Mouse (Mus musculus) forebrain, postnatal 0 days (tissue): Measurements from ENCODE around the gene Cckbr. TPM values are rescaled to one million over a fixed set of nuclear protein-coding genes. Genes with fewer than 3 reads are reported as not detected.
"Not testable (repeated sequence)": the region's sequence is repeated elsewhere in the genome, so short reads cannot be mapped to it uniquely, and the experiment has no call there.

Experiments used
- ATAC-seq: fragments of 200-750 bp; cut with Nextera tagmentation; 2 replicates; pipeline ENCODE4 v1.8.0; 2017; ENCODE audit warnings: mild to moderate bottlenecking, moderate library complexity
- DNase-seq: peaks from one replicate; pipeline ENCODE4 v3.0.0-alpha.2; 2015
- H3K27ac ChIP-seq: fragments of 300-500 bp; sonication (generic); 2 replicates; pipeline ENCODE4 v1.5.1; 2014; ENCODE audit warnings: low read depth, mild to moderate bottlenecking, antibody characterized with exemption, low read length, moderate library complexity, mixed read lengths
- H3K27me3 ChIP-seq: fragments of 300-500 bp; sonication (generic); 2 replicates; pipeline ENCODE4 v1.6.1; 2014; ENCODE audit warnings: mild to moderate bottlenecking, low read length, mixed read lengths; ENCODE audit not compliant: insufficient read depth
- H3K36me3 ChIP-seq: fragments of 300-500 bp; sonication (generic); 2 replicates; pipeline ENCODE4 v1.6.1; 2014; ENCODE audit warnings: mild to moderate bottlenecking, moderate library complexity; ENCODE audit not compliant: insufficient read depth
- H3K4me1 ChIP-seq: fragments of 300-500 bp; sonication (generic); 2 replicates; pipeline ENCODE4 v1.6.1; 2014; ENCODE audit warnings: antibody characterized with exemption; ENCODE audit not compliant: insufficient read depth
- H3K4me2 ChIP-seq: fragments of 300-500 bp; sonication (generic); 2 replicates; pipeline ENCODE4 v1.6.1; 2014; ENCODE audit warnings: low read depth, mild to moderate bottlenecking, moderate library complexity
- H3K4me3 ChIP-seq: fragments of 300-500 bp; sonication (generic); 2 replicates; pipeline ENCODE4 v1.5.1; 2014; ENCODE audit warnings: low read depth, low read length, mixed read lengths
- H3K9ac ChIP-seq: fragments of 300-500 bp; sonication (generic); 2 replicates; pipeline ENCODE4 v1.6.1; 2014; ENCODE audit warnings: mild to moderate bottlenecking
- H3K9me3 ChIP-seq: fragments of 300-500 bp; sonication (generic); 2 replicates; pipeline ENCODE4 v1.6.1; 2016; ENCODE audit warnings: low read length
- CTCF ChIP-seq: sonication (generic); IDR thresholded peaks from 2 replicates; pipeline ENCODE4 v1.5.1; 2016; ENCODE audit warnings: antibody characterized with exemption, control low read depth, low read depth
- WGBS: fragments of 180-500 bp; shearing (Covaris S2); extraction: QIAGEN DNeasy Blood & Tissue Kit; methylation state at CpG from one replicate; pipeline ENCODE4 v1.1.7; 2014; 5-methylcytosine and 5-hydroxymethylcytosine counted together
- polyA plus RNA-seq: library from polyadenylated mRNA; unstranded; fragments of >200 nt; fragmentation: Nextera tagmentation; extraction: Ambion mirVana; gene quantifications from 2 replicates; pipeline ENCODE4 v1.2.1, GENCODE M21; 2015
- total RNA-seq: library from RNA; depleted of rRNA; stranded (reverse); fragments of >200 nt; gene quantifications from 2 replicates; pipeline ENCODE4 v1.2.3, GENCODE M21; 2014

The Cckbr gene
- total and polyA plus RNA-seq, 2 experiments from 2014 or later, result 5.1 to 6.2 TPM

DNA sequence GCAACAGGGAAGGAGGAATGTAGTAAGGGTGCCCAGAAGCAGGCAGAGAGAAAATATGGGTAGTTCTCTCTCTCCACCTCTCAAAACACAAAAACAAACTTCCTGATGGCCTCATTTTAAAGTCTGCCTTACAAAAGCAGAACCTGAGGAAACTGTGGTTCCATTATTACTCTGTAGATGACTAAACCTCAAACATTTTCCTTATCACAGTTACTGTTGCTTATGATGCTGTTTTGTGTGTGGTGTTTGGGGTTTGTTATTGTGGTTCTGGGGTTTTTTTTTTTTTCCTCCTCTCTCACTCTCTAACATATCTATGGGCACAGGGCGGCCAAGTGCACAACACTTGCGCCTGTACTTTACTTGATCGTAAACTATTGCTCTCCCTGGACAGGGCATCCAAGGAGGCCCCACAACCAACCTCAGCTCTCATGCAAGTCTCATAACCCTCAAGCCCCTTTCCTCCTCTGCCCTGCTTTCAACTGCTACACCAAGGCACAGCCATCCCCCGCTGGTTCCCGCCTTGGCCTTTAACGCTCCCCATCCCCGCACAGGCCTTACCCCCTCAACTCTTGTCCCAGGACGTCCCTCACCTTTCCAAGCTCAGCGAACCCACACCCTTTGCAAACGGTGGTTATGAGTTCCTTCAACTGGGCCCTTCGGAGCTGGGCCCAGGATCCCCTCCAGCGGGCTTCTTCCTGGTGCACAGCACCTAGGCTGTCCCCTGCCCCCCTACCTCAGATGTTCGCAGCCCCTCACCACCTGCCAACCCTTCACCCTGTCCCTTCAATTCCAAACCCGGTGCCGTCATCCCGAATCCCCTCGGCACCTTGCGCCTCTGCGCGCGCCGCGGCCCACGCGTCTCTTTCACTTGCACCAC, 26.2 kb upstream of the Cckbr start:
- ATAC-seq, result peak; percentile 14
- Histone ChIP-seq H3K27ac (peak overlapping the region; percentile 78), H3K4me1 (no peaks in the 10 kb centered on the region), H3K4me3 (peak overlapping the region; percentile 87), H3K27me3 (no peaks in the 10 kb centered on the region), H3K9me3 (no peaks in the 10 kb centered on the region), H3K9ac (peak overlapping the region; percentile 86), H3K4me2 (peak overlapping the region; percentile 86), H3K36me3 (no peaks in the 10 kb centered on the region; the same call in 1 of the 2 replicates)
- no peak for DNase-seq
- WGBS, result 1% methylated on average over 25 of the region's 25 CpGs
- no peak for TF ChIP-seq CTCF

DNA sequence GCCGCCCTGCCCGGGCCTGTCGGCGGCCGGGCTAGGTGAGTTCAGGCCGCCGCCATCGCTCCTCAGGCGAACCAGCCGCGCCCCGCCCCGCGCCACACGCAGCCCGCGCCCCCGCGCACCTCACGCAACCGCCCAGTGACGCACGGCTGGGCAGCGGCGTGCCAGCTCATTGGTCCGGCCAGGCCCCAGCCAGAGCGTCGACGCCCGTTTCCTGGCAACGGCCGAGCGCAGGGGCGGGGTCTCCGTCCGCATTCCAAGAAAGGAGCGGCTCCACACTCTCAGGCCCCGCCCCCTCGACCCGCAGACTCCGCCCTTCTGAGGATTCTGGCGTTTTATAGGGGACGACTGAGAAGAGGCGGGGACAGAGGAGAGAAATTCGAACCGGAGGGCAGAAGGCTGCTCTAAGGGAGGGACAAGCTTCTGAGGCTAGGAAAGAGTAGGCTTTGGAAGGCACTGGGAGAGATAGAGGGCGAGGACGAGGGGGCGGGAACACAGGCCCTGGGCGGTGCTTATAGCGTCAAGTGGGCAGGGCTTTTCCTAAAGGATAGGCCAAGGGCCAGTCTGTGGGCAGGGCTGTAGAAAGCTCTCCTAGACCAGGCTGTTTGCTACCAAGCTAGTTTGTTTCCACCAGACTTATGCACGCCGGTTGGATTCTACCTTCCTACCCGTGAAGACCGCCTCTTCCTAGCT, 25.5 kb upstream of the Cckbr start, which contains the start of gene Fam160a2:
Gene Fam160a2 (minus strand): TSS at position 120 of the 690 bp plus-strand sequence.
- no peak for TF ChIP-seq CTCF
- Histone ChIP-seq H3K36me3 (no peaks in the 10 kb centered on the region; the same call in 1 of the 2 replicates), H3K27me3 (no peaks in the 10 kb centered on the region), H3K27ac (peak within 1 kb of the TSS; percentile 78), H3K9ac (peak within 1 kb of the TSS; percentile 86), H3K4me1 (no peaks in the 10 kb centered on the region), H3K9me3 (no peaks in the 10 kb centered on the region), H3K4me2 (peak within 1 kb of the TSS; percentile 86), H3K4me3 (peak within 1 kb of the TSS; percentile 87)
- WGBS, result under 1% methylated on average over 54 of the region's 55 CpGs
- ATAC-seq (peak; percentile 98), DNase-seq (peak; percentile 100)

DNA sequence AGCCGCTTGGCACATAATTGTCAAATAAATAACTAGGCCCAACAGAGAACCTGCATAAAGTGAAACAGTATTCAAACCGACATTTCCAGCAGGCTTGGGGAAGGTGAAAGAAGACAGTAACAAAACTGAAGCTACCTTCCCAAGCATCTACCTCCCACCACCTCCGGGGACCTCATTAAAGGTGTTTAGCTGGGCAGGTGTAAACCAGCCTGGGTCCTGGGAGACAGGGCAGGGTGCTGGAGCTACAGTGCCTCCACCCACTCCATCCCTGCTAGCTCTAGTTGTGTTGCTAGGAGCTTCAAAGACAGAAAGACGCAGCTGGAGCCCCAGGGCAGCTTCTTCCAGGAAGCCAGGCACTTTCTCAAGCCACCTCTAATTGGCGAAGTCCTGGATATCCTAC, 21.3 kb upstream of the Cckbr start, which contains the start of gene Cnga4:
Gene Cnga4 (plus strand): TSS at position 301 of the 400 bp plus-strand sequence.
- H3K4me1 ChIP-seq, result no peaks in the 10 kb centered on the region
- no peak within 1 kb of the TSS for H3K4me3 ChIP-seq
- no peaks in the 10 kb centered on the region for H3K27me3 ChIP-seq
- H3K9me3 ChIP-seq, result no peaks in the 10 kb centered on the region
- no peak for TF ChIP-seq CTCF
- WGBS, result 81% methylated on average over 5 of the region's 5 CpGs
- no peak for ATAC-seq
- H3K36me3 ChIP-seq, result no peaks in the 10 kb centered on the region
- H3K9ac ChIP-seq, result no peak within 1 kb of the TSS
- no peak within 1 kb of the TSS for H3K4me2 ChIP-seq
- DNase-seq, result no peak
- no peak within 1 kb of the TSS for H3K27ac ChIP-seq

DNA sequence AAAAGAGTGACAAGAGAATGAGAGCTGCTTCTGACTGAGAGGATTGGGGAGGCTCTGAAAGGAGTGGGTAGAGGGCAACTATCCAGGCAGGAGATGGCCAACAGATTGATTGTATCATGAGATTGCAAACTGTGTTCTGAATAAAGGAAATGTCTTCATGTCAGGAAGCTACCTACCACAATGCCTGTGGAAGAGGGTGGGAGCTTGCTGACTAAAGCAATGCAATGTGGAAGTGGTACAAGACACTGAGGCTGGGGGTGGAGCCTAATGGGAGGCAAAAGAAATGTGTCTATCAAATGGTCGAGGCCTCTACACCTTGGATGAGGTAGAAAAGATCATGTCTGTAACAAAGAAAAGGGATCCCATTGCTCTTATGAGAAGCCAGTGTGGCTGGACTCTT, 19.2 kb upstream of the Cckbr start:
- DNase-seq (no peak), ATAC-seq (no peak)
- H3K4me3 ChIP-seq, result no peak overlapping the region
- H3K27ac ChIP-seq, result no peak overlapping the region
- 76% methylated on average over 1 of the region's 1 CpGs for WGBS
- no peaks in the 10 kb centered on the region for H3K9me3 ChIP-seq
- no peak for TF ChIP-seq CTCF
- H3K4me2 ChIP-seq, result no peak overlapping the region
- H3K9ac ChIP-seq, result no peak overlapping the region
- no peaks in the 10 kb centered on the region for H3K4me1 ChIP-seq
- H3K27me3 ChIP-seq, result no peaks in the 10 kb centered on the region
- no peaks in the 10 kb centered on the region for H3K36me3 ChIP-seq

DNA sequence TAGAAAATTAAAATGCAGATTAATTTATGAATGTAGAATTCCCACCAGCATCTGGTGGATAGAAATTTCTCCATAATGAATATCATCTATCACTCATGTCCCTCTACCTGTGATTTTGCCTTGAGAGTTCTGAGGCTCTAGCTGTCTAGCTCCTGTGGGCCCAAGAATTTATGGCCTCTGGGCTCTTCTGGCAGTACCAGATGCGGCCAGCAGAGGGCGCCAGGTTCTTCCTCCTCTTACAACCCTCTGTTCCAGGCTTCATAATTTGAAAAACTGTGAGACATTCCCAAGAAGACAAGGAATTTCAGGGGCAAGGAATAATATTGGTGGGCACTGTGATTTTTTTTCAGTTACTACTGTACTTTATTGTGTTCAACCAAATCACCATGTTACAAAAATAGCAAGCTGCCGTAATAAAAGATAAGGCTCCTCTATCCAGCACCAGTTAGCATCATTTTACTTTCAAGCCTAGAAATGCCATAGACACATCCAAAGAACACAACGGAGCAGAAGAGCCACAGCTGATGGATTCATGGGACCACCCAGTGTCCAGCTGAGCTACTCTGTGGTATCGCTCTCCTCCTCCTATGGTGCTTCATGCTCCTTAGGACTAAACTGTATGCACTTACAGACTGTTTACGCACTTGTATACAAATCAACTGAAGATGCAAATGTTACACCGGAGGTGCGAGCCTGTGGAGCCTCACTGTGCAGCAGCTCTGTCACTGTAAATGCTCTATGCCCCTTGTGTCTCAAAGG, 13.5 kb upstream of the Cckbr start:
- not testable (repeated sequence) for H3K27me3 ChIP-seq, H3K4me3 ChIP-seq, H3K4me1 ChIP-seq, H3K9ac ChIP-seq, H3K27ac ChIP-seq, H3K36me3 ChIP-seq, H3K9me3 ChIP-seq, H3K4me2 ChIP-seq
- 63% methylated on average over 8 of the region's 8 CpGs for WGBS
- peak; percentile 70 for ATAC-seq
- peak; percentile 87 for TF ChIP-seq CTCF
- DNase-seq, result peak; percentile 81

DNA sequence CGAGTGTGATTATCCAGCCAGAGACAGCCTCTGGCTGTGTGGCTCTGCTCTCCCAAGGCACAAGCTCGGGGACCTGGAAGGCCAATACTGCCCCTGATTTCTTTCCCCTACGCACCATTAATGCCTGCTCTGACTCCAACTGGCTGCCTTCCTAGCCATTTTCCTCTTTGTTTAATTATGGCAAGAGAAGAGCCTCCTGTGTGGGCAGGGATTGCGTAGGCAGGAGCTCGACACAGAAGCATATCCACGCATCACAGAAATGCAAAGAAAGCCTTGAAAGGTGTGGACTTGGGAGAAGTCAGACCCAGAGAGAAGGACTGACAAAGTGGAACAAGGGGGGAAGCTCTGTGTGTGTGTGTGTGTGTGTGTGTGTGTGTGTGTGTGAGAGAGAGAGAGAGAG, 11.1 kb upstream of the Cckbr start:
- WGBS, result 51% methylated on average over 6 of the region's 6 CpGs
- TF ChIP-seq CTCF, result no peak
- no peaks in the 10 kb centered on the region for H3K27me3 ChIP-seq
- H3K36me3 ChIP-seq, result no peaks in the 10 kb centered on the region
- DNase-seq (no peak), ATAC-seq (no peak)
- no peaks in the 10 kb centered on the region for H3K9me3 ChIP-seq
- H3K9ac ChIP-seq, result no peak overlapping the region
- H3K4me1 ChIP-seq, result no peaks in the 10 kb centered on the region
- H3K4me2 ChIP-seq, result no peak overlapping the region
- no peak overlapping the region for H3K27ac ChIP-seq
- H3K4me3 ChIP-seq, result no peak overlapping the region
